Mouse (Mus musculus) thymus, postnatal 14 days (tissue): Measurements from ENCODE around the gene Angptl4.
"Not testable (repeated sequence)": the region's sequence is repeated elsewhere in the genome, so short reads cannot be mapped to it uniquely, and the experiment has no call there.

Experiments used
- DNase-seq: peaks from one replicate; pipeline ENCODE4 v3.0.0; 2021

Angptl4 gene

DNA sequence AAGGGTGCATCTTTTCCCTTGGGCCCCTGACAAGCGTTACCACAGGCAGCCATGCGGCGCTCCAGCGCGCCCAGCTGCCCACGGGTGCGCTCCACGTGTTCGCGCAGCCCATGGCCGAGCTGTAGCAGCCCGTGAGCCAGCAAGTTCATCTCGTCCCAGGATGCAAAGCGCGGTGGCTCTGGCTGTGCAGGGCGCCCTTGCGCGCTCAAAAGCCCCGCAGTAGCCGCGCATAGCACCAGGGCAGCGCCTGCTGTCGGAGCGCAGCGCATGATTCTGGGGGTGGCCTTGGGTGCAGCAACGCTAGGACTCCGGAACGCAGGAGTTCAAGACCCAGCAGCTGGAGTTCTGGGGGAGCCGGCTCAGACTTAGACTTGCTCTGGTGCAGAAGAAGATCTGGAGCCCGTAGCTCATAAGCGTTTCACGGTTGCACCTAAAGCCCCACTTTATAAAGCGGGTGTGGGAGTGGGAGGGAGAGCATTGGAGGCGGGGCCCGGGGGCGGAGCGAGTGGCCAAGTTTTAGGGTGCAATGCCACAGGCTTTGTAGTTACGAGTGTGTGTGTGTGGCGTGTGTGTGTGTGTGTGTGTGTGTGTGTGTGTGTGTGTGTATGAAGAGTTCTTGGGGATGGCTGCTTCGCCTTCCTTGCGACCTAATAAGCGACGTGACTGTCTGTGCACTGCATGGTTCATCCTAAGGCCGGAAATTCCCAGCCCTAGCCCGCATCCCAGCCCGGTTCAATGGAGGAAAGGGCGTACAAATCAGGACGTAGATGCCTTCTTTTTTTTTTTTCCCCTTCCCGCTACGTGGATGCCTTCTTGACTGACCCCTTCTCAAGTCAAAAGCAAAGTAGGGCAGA, at the start of gene Angptl4:
Angptl4 (minus strand) TSS at position 707 of the 854 bp plus-strand sequence.
- DNase-seq: peak; percentile 85

DNA sequence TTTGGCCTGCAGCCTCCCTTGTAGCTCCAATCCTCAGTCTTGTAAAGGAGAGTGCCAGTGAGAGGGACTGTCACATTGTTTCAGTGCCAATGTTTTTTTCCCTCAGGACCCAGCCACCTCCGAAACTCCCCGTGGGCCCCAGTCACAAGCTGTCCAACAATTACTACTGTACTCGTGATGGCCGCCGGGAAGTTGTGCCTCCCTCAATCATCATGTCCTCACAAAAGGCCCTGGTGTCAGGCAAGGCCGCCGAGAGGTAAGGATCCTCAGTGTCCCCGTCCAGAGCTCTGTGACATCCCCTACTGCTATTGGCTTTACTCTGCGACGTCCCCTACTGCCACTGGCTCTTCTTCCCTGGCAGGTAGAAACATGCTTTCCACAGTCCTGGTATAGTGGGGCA, 47.9 kb upstream of the Angptl4 start:
- no peak for DNase-seq

GRCm38 (mm10) chr17:33828892-33829291, 47.3 kb upstream of the Angptl4 start:
- DNase-seq: no peak

DNA sequence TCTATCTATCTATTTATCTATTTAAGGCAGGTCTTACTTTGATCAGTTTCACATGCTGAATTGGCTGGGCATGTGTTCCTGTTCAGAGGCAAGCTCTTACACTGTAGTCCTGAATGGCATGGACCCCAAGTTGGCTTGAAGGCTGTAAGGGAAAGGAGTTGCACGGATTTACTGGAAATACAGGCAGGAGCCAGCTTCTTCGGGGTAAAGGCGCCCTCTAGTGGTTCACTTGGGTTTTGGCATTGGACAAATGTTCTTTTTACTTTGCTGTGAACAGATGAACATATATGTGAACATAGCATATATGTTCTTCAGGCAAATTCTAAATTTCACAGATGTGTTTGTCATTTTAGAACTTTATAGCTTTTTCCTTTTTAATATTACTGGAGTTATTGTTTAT, 45.2 kb upstream of the Angptl4 start:
- peak; percentile 73 for DNase-seq

DNA sequence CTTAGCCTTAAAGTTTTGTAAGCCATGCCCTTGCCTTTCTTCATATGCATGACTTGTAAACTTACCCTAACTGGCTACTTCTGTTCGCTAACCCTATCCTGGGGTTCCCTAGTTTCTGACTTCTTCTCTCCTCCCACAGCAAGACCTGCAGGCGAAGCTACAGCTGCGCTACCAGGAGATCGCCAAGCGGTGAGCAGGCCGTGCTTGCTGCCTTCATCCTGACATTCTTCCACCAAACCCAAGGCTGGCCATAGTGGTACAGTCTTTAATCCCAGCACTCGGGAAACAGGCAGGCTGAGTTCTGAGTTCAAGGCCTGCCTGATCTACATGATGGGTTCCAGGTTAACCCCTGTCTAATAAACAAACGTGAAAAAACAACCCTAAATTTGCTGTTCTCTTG, 43.8 kb upstream of the Angptl4 start:
- DNase-seq: no peak

DNA sequence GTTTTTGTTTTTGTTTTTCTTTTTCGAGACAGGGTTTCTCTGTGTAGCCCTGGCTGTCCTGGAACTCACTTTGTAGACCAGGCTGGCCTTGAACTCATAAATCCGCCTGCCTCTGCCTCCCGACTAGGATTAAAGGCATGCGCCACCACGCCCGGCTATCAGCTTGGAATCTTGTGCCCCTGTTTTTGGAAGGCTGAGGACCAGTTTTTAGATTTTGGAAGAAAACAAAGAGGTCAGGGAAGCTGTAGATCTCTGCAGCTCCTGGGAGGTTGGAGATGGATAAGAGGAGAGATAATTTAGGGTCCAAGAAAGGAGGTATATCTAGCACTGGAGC, 43.3 kb upstream of the Angptl4 start:
- DNase-seq: not testable (repeated sequence)

DNA sequence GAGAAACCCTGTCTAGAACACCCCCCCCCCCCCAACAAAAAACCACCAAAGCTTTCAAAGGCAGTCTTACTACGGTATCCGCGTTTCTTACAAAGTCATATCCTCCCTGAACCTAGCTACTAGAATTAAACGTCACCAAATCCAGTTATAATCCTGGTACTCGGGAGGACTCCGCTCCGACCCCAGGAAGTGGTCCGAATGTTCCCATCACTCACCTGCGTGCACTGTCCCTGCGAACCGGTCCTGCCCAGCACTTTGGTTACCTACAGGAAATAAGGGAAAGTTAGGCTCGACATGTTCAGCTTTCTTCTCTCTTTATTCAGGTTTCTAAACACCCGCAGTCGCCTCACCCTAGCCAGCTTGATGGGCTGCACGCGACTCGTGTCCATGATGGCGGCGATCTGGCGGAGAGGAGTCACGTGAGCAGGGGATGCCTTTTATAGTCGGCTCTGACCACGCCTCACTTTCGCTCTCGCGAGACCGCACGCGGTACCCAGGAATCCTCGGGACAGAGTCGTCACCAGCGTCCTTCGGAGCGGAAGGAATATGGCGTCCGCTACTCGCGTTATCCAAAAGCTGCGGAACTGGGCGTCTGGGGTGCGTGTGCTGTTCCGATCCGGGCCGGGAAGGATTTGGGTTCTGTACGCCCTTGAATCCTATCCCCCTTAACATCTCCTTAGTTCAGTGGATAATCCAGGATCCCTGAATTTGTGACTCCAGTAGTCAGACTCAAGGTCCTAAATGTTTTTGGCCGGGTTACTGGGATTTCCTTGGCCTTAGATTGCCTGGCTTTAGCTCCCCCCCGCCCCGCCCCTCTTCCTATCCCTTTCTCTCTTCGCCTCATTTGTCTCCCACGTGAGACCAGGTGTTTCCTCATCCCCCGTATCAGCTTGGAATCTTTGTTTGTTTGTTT, 42.7 kb upstream of the Angptl4 start, which contains the start of the genes Rps28 and Ndufa7:
Rps28 (minus strand) TSS at position 479 of the 913 bp plus-strand sequence.
Ndufa7 (plus strand) TSS at position 489 of the 913 bp plus-strand sequence.
- DNase-seq: peak; percentile 98

- DNase-seq: not testable (repeated sequence)
Observed at GRCm38 (mm10) chr17:33823171-33823570, 41.5 kb upstream of the Angptl4 start.

GRCm38 (mm10) chr17:33822436-33822959, 40.9 kb upstream of the Angptl4 start:
- DNase-seq: no peak

- no peak for DNase-seq
Observed at GRCm38 (mm10) chr17:33817969-33818643, 36.5 kb upstream of the Angptl4 start.

GRCm38 (mm10) chr17:33817184-33817968, 35.7 kb upstream of the Angptl4 start:
- peak; percentile 88 for DNase-seq

- DNase-seq: no peak
Observed at GRCm38 (mm10) chr17:33816612-33817011, 35.0 kb upstream of the Angptl4 start.

DNA sequence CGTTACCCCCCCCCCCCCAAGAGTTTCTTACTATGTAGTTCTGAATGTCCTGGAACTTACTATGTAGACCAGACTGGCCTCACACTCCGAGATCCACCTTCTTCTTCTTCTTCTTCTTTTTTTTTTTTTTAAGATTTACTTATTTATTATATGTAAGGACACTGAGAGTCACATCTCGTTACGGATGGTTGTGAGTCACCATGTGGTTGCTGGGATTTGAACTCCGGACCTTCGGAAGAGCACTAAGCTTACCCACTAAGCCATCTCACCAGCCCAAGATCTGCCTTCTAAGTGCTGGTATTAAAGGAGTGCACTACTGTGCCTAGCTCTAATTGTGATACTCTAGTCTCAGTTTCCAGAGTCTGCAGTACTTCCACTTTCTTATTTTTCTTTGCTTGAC, 33.8 kb upstream of the Angptl4 start:
- no peak for DNase-seq

DNA sequence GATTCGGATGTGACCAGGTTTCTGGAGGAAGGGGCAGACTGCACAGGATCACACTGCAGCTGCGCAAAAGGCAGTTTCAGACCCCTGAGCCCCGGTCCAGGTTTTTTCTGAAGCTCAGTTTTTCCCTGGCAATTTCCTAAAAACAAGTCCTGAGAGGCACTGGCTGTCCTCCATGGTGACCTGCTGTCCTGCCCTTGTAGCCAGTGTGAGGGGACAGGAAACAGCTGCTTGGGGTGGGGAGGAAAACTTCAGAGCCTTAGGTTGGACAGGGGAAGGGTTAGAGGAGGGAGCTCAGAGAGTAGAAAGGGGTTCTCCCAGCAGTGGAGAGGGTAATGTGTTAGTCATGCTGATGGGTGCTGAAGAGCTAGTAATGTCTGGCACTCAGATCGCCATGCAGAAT, 31.4 kb upstream of the Angptl4 start:
- no peak for DNase-seq

- DNase-seq: no peak
Observed at GRCm38 (mm10) chr17:33812475-33812874, 30.8 kb upstream of the Angptl4 start.

- no peak for DNase-seq
Observed at GRCm38 (mm10) chr17:33811142-33811516, 29.5 kb upstream of the Angptl4 start.

DNA sequence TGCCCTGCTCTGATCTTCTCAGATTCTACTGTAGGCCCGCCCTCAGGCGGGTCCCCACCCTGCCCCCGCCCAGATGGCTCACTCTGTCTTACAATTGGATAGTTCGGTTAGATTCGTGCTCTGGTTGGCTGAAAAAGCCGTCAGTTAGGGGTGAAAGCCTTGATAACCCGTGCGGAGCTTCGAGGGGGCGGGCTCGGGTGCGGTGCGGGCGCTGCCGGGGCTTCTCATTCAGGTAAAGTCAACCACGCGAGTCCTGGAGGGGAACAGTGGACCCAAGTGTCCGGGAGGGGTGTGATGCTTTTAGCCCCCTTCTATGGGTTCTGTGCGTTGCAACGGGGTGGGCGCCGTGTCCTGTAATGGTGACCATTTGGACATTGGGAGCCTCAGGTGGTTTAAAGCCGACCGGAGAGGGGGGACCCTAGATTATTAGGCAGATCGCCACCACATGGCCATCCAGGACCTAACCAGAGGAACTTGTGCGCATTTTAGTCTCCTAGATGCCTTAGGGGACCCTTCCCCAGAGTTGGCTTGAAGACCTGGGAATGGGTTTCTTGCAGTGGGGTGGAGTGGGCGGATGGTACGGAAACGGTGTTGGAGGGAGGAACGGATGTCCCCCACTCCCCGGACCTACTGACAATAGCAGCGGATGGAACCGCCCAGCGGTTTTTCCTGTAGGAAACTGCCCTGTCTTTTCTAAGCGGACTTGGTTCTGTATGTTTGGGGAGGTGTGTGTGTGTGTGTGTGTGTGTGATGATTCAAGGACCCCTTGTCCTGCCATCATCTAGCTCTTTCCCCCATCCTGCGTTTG, 28.9 kb upstream of the Angptl4 start, which contains the start of gene Kank3:
Kank3 (plus strand) TSS at position 186 of the 808 bp plus-strand sequence.
- peak; percentile 88 for DNase-seq

- no peak for DNase-seq
Observed at GRCm38 (mm10) chr17:33808192-33808591, 26.6 kb upstream of the Angptl4 start.

- DNase-seq: no peak
Observed at GRCm38 (mm10) chr17:33807181-33807888, 25.7 kb upstream of the Angptl4 start.

DNA sequence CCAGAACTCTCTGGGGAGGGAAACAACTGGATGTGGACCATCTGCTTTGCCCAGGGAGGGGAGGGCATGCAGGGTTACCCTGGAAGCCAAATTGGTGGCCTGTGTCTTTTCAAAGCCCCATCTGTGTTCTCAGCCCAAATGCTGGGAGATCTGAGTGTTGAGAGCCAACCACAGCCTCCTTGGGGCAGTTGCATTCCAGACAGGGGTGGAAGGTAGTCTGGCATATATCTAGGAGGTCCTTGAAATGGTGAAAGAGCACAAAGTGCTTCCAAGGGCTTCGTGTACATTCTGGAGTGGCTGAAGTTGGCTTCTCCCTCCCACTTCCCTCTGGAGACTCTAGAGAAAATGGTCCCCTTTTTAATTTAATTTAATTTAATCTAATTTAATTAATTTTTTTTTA, 23.1 kb upstream of the Angptl4 start:
- DNase-seq: no peak
